In the genomic region with DNA sequence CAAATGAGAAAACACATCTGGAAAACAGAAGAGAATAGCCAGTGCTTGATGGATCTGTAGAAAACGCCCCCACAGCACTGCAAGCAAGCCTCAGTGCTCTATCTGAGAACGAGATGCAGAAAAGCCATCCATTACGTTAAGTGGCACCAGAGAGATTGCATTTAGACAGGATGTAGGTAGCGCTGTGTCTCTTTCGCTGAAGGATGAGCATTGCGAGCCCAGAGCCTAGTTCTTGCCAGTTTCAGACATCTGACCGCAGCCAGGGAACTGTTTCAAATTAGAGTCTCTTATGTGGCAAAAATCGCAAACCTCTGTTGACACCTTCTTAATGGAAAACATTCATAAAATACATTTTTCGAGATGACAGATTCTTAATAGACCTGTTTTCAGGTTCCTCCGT, we compare ENCODE assay signal across 8 mouse cellular contexts. TPM values are rescaled to one million over a fixed set of nuclear protein-coding genes. Genes with fewer than 3 reads are reported as not detected.
DNase-seq lines count a peak whose midpoint lies in the region; ATAC-seq and TF ChIP-seq lines count a peak whose summit lies in the region.

No protein-coding gene starts in this region.

- 0 out of 2 replicates have a peak, but pooled peaks cover 3% of the 10 kb centered on the region for H3K9me3 ChIP-seq in kidney, embryonic 15.5 days (replicated peaks)
- no peaks in the 10 kb centered on the region for H3K9me3 ChIP-seq in forebrain, embryonic 13.5 days (replicated peaks)
- no peaks in the 10 kb centered on the region for H3K9me3 ChIP-seq in kidney, postnatal 0 days (replicated peaks; ENCODE audit: low read length)
- H3K9me3 ChIP-seq in midbrain, embryonic 14.5 days (ENCODE audit: control insufficient read depth, low read length), result no peaks in the 10 kb centered on the region

- peak overlapping the region; percentile 97 for H3K4me3 ChIP-seq in kidney, embryonic 15.5 days (replicated peaks)
- peak overlapping the region; percentile 89 for H3K4me3 ChIP-seq in forebrain, embryonic 13.5 days
- peak overlapping the region; percentile 98 for H3K4me3 ChIP-seq in kidney, postnatal 0 days (replicated peaks; ENCODE audit: low read depth, low read length)
- H3K4me3 ChIP-seq in midbrain, embryonic 14.5 days (replicated peaks; ENCODE audit: low read depth, low read length), result peak overlapping the region; percentile 93

- no peak for TF ChIP-seq CTCF in kidney, postnatal 0 days (IDR thresholded peaks at IDR 0.05; ENCODE audit: low read depth)

- WGBS in kidney, embryonic 15.5 days, result 13% methylated on average over 10 of the region's 10 CpGs
- WGBS in forebrain, embryonic 13.5 days, result 25% methylated on average over 10 of the region's 10 CpGs
- WGBS in kidney, postnatal 0 days, result 11% methylated on average over 10 of the region's 10 CpGs
- 18% methylated on average over 10 of the region's 10 CpGs for WGBS in midbrain, embryonic 14.5 days

- no peaks in the 10 kb centered on the region for H3K27me3 ChIP-seq in kidney, embryonic 15.5 days
- no peaks in the 10 kb centered on the region for H3K27me3 ChIP-seq in forebrain, embryonic 13.5 days
- no peaks in the 10 kb centered on the region for H3K27me3 ChIP-seq in kidney, postnatal 0 days (ENCODE audit: insufficient read depth, low read length)
- H3K27me3 ChIP-seq in midbrain, embryonic 14.5 days (ENCODE audit: control insufficient read depth, insufficient read depth, low read length), result no peaks in the 10 kb centered on the region

- H3K27ac ChIP-seq in kidney, embryonic 15.5 days, result peak overlapping the region; percentile 22
- peak overlapping the region; percentile 61 for H3K27ac ChIP-seq in forebrain, embryonic 13.5 days
- no peak overlapping the region; the same call in 1 of the 2 replicates for H3K27ac ChIP-seq in kidney, postnatal 0 days
- 0 out of 2 replicates have a peak overlapping the region, but pooled peaks have one; percentile 23 for H3K27ac ChIP-seq in midbrain, embryonic 14.5 days (replicated peaks; ENCODE audit: low read depth, low read length)

- peak overlapping the region; percentile 70 for H3K4me2 ChIP-seq in kidney, embryonic 15.5 days
- H3K4me2 ChIP-seq in forebrain, embryonic 13.5 days, result peak overlapping the region; percentile 78
- H3K4me2 ChIP-seq in kidney, postnatal 0 days (ENCODE audit: low read length), result peak overlapping the region; percentile 68
- H3K4me2 ChIP-seq in midbrain, embryonic 14.5 days (ENCODE audit: low read length), result peak overlapping the region; percentile 78

- H3K9ac ChIP-seq in kidney, embryonic 15.5 days, result peak overlapping the region; percentile 97
- H3K9ac ChIP-seq in forebrain, embryonic 13.5 days, result peak overlapping the region; percentile 97
- peak overlapping the region; percentile 89 for H3K9ac ChIP-seq in kidney, postnatal 0 days (ENCODE audit: low read depth, low read length)
- peak overlapping the region; percentile 96 for H3K9ac ChIP-seq in midbrain, embryonic 14.5 days (replicated peaks; ENCODE audit: low read length)

- peaks cover 37% of the 10 kb centered on the region for H3K4me1 ChIP-seq in kidney, embryonic 15.5 days
- peaks cover 47% of the 10 kb centered on the region for H3K4me1 ChIP-seq in forebrain, embryonic 13.5 days
- H3K4me1 ChIP-seq in kidney, postnatal 0 days (replicated peaks; ENCODE audit: insufficient read depth, low read length), result peaks cover 13% of the 10 kb centered on the region; the same call in 1 of the 2 replicates
- peaks cover 42% of the 10 kb centered on the region for H3K4me1 ChIP-seq in midbrain, embryonic 14.5 days (ENCODE audit: control insufficient read depth, insufficient read depth, low read length)

- no peak for ATAC-seq in kidney, embryonic 15.5 days (replicated peaks; ENCODE audit: low FRiP score)
- ATAC-seq in forebrain, embryonic 13.5 days, result no peak
- ATAC-seq in kidney, postnatal 0 days (replicated peaks; ENCODE audit: low FRiP score, low read depth), result no peak
- ATAC-seq in midbrain, embryonic 14.5 days (ENCODE audit: low FRiP score, low TSS enrichment), result no peak

- H3K36me3 ChIP-seq in kidney, embryonic 15.5 days, result peaks cover 27% of the 10 kb centered on the region
- peaks cover 9% of the 10 kb centered on the region for H3K36me3 ChIP-seq in forebrain, embryonic 13.5 days (ENCODE audit: poor library complexity, severe bottlenecking)
- H3K36me3 ChIP-seq in kidney, postnatal 0 days (ENCODE audit: insufficient read depth, low read length), result no peaks in the 10 kb centered on the region
- 0 out of 2 replicates have a peak, but pooled peaks cover under 1% of the 10 kb centered on the region for H3K36me3 ChIP-seq in midbrain, embryonic 14.5 days (ENCODE audit: control insufficient read depth, insufficient read depth, low read length)

- no peak for DNase-seq in kidney, adult 18-20 months
- peak; percentile 14 for DNase-seq in ZHBTc4 (ENCODE audit: low read depth, low spot score)
- DNase-seq in kidney, postnatal 0 days (ENCODE audit: low spot score), result peak; percentile 73
- peak; percentile 58 for DNase-seq in midbrain, embryonic 14.5 days
- DNase-seq in thymus, postnatal 36 days, result peak; percentile 25 to 41
- no peak for DNase-seq in ovary, postnatal 14 days (ENCODE audit: low spot score)

RNA-seq across cellular contexts. Expression of a gene that starts 1.1 kb away (rescaled TPM):
- polyA plus RNA-seq in kidney, embryonic 15.5 days (2015; fragmentation: Nextera tagmentation; extraction: Ambion mirVana), result 16.6 and 17.3 TPM in 2 replicates
- polyA plus RNA-seq in forebrain, embryonic 13.5 days (2015; fragmentation: Nextera tagmentation; extraction: Ambion mirVana), result 19.9 and 21.8 TPM in 2 replicates
- 13.5 and 15.3 TPM in 2 replicates for polyA plus RNA-seq in kidney, postnatal 0 days (2015; fragmentation: Nextera tagmentation; extraction: Ambion mirVana)
- polyA plus RNA-seq in midbrain, embryonic 14.5 days (2014; fragmentation: Nextera tagmentation; extraction: Ambion mirVana), result 26.1 and 37.1 TPM in 2 replicates

Comparison
In these comparisons a context has a peak if more than half of its experiments do, and no peak if none do; other contexts are left out.
1. DNase-seq: peak in ZHBTc4 (single experiment), kidney, postnatal 0 days (single experiment), midbrain, embryonic 14.5 days (single experiment) and thymus, postnatal 36 days (2 of 2); none in kidney, adult 18-20 months (single experiment) and ovary, postnatal 14 days (single experiment).
2. Peak in every context shown above with its lines, with median percentiles within 50 percentile points of each other: H3K4me2 ChIP-seq, H3K4me3 ChIP-seq and H3K9ac ChIP-seq.